In genomic region chr12:47020810-47021348, GRCm38 (mm10) we compare ENCODE assay signal across 23 mouse cellular contexts.
A peak's percentile ranks its signal among the peaks of the same experiment; 100 is the strongest.
DNase-seq lines count a peak whose midpoint lies in the region; ATAC-seq and TF ChIP-seq lines count a peak whose summit lies in the region.
"Had no signal": no experiment of that assay in that cellular context is flagged by ENCODE, and none has a peak within 500 bp of the region (broad histone marks: within the 10 kb centered on the region; RNA-seq: fewer than 3 reads in every experiment).

No protein-coding gene starts in this region.

- no peak overlapping the region for H3K4me2 ChIP-seq in midbrain, embryonic 16.5 days (ENCODE audit: low read length)
- H3K4me2 ChIP-seq in midbrain, embryonic 13.5 days (replicated peaks) = no peak overlapping the region
- H3K4me2 ChIP-seq: heart, embryonic 12.5 days; heart, embryonic 15.5 days; hindbrain, embryonic 14.5 days had no signal

- H3K4me1 ChIP-seq in midbrain, embryonic 16.5 days (ENCODE audit: control insufficient read depth, insufficient read depth, low read length) = no peaks in the 10 kb centered on the region
- no peaks in the 10 kb centered on the region for H3K4me1 ChIP-seq in midbrain, embryonic 13.5 days (replicated peaks)
- H3K4me1 ChIP-seq: heart, embryonic 12.5 days; heart, embryonic 15.5 days had no signal

- H3K9me3 ChIP-seq in midbrain, embryonic 16.5 days (replicated peaks; ENCODE audit: control insufficient read depth, low read length, poor library complexity, severe bottlenecking) = no peaks in the 10 kb centered on the region
- H3K9me3 ChIP-seq in midbrain, embryonic 13.5 days = no peaks in the 10 kb centered on the region
- H3K9me3 ChIP-seq: heart, embryonic 12.5 days; heart, embryonic 15.5 days had no signal

- ATAC-seq in midbrain, embryonic 16.5 days = peak; percentile 39; the same call in 1 of the 2 replicates
- no peak for ATAC-seq in midbrain, embryonic 13.5 days
- ATAC-seq: forebrain, embryonic 14.5 days; hindbrain, postnatal 0 days had no signal

- no peak overlapping the region for H3K4me3 ChIP-seq in layer of hippocampus, adult 2 months
- no peak overlapping the region for H3K4me3 ChIP-seq in midbrain, embryonic 16.5 days (ENCODE audit: low read depth, low read length)
- no peak overlapping the region for H3K4me3 ChIP-seq in midbrain, embryonic 13.5 days (replicated peaks)
- H3K4me3 ChIP-seq: heart, embryonic 12.5 days; heart, embryonic 15.5 days had no signal

- H3K27ac ChIP-seq in layer of hippocampus, adult 2 months = peak overlapping the region; percentile 25; the same call in 1 of the 2 replicates
- peak overlapping the region; percentile 38; the same call in 1 of the 2 replicates for H3K27ac ChIP-seq in midbrain, embryonic 16.5 days (ENCODE audit: low read length)
- no peak overlapping the region for H3K27ac ChIP-seq in midbrain, embryonic 13.5 days
- H3K27ac ChIP-seq: heart, embryonic 15.5 days; hindbrain, embryonic 14.5 days; hindbrain, postnatal 0 days had no signal

- intact Hi-C loops in left cerebral cortex, postnatal 10 days (cut with DNase I) = no loop called here
- intact Hi-C loops in heart, postnatal 14 days (cut with DNase I) = no loop called here

- no peak for TF ChIP-seq POLR2A in brain, embryonic 14.5 days (IDR thresholded peaks at IDR 0.05; ENCODE audit: borderline replicate concordance, extremely low read depth, insufficient read depth, insufficient read length, poor library complexity, severe bottlenecking)

- no peaks in the 10 kb centered on the region for H3K36me3 ChIP-seq in midbrain, embryonic 16.5 days (ENCODE audit: control insufficient read depth, insufficient read depth, low read length)
- H3K36me3 ChIP-seq in midbrain, embryonic 13.5 days = no peaks in the 10 kb centered on the region
- H3K36me3 ChIP-seq: heart, embryonic 12.5 days; heart, embryonic 15.5 days had no signal

- H3K27me3 ChIP-seq in midbrain, embryonic 16.5 days (ENCODE audit: control insufficient read depth, insufficient read depth, low read depth, low read length) = no peaks in the 10 kb centered on the region
- no peaks in the 10 kb centered on the region for H3K27me3 ChIP-seq in midbrain, embryonic 13.5 days
- H3K27me3 ChIP-seq: CH12.LX; heart, embryonic 12.5 days; heart, embryonic 15.5 days had no signal

- no peak overlapping the region for H3K9ac ChIP-seq in midbrain, embryonic 16.5 days (ENCODE audit: low read depth, low read length)
- H3K9ac ChIP-seq in midbrain, embryonic 13.5 days (replicated peaks) = no peak overlapping the region
- H3K9ac ChIP-seq: heart, embryonic 12.5 days; heart, embryonic 15.5 days; hindbrain, embryonic 14.5 days had no signal

- WGBS in midbrain, embryonic 16.5 days = 58% methylated on average over 6 of the region's 6 CpGs
- WGBS in midbrain, embryonic 13.5 days = 66% methylated on average over 6 of the region's 6 CpGs

- no peak for TF ChIP-seq CTCF in layer of hippocampus, adult 2 months (conservative IDR thresholded peaks at IDR 0.05)
- TF ChIP-seq CTCF in brain, embryonic 14.5 days (IDR thresholded peaks at IDR 0.05; ENCODE audit: borderline replicate concordance, extremely low read depth, insufficient read depth, insufficient read length) = no peak

- DNase-seq in layer of hippocampus, adult 2 months (ENCODE audit: low spot score in 2 of 2) = no peak
- DNase-seq in layer of hippocampus, postnatal 25 days (ENCODE audit: extremely low spot score in 1 of 2, low spot score in 1 of 2) = no peak
- peak; percentile 18 for DNase-seq in brain, embryonic 14.5 days (ENCODE audit: low read depth)
- no peak for DNase-seq in left cerebral cortex, postnatal 10 days (ENCODE audit: extremely low spot score in 1 of 2, low spot score in 2 of 2)
- no peak for DNase-seq in heart, postnatal 14 days
- DNase-seq: adrenal gland, adult 2 months; adrenal gland, postnatal 14 days; B cell, adult 2 months; cerebellum, adult 11-12 months; cerebellum, adult 8-10 months; cerebellum, postnatal 14 days; gastrocnemius, postnatal 25 days; heart, adult 18-20 months; heart, postnatal 10 days; heart, postnatal 4 days had no signal
